Mouse (Mus musculus): ENCODE measurements around the gene Cmpk2.

DNA sequence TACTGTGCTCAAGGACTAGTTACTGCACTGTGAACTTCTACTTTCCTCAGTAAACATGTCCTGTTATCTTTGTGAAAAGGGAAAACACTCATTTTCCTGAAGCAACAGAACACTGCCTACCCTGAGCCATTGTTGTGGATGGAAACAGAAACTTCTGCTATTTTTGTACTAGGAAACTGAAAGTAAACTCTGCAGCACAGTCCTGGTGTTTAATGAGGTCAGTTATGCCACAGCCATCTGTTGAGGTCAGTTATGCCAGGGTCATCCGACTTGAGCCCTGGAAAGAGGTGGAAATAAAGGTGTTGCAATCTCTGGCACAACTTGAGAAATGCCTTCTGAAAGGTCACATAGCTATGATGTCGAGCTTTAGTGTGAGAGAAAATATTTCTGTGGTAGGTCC lies 8.9 kb upstream of the Cmpk2 start:
- TF ChIP-seq POLR2A (IDR thresholded peaks at IDR 0.05; ENCODE audit: low read depth, low read length) (no peak), CTCF (IDR thresholded peaks at IDR 0.05; ENCODE audit: extremely low read depth, insufficient read length, insufficient replicate concordance, low read depth, low read length) (no peak)

All from small intestine, adult 2 months (tissue).